14 mouse cellular contexts compared by ENCODE assay signal in the genomic region with DNA sequence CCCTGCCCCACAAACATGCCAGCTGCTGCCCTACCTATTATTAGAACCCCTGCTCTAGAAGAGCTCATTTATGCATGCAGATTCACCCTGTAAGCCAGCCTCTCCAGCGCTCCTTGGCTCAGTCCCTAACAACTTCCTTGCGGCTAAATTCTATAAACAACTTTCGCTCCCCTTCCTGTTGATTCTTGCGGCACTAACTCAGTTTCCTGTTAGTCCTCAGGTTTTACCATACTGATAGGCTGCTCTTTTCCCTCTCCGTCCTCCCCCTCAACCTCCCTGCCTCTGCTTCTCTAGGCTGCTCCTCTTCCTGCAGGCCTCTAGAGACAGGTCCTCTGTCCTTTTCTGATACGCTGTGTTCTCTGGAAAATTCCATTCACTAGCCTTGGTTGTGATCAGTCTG. TPM values are rescaled to one million over a fixed set of nuclear protein-coding genes. Genes with fewer than 3 reads are reported as not detected.
A peak's percentile ranks its signal among the peaks of the same experiment; 100 is the strongest.
DNase-seq lines count a peak whose midpoint lies in the region; ATAC-seq lines count a peak whose summit lies in the region.
"Had no signal": no experiment of that assay in that cellular context is flagged by ENCODE, and none has a peak within 500 bp of the region (broad histone marks: within the 10 kb centered on the region; RNA-seq: fewer than 3 reads in every experiment).

No protein-coding gene starts in this region.

- intact Hi-C loops in heart, postnatal 10 days (cut with DNase I) = loop anchor here (2.0 kb wide), 2 partner anchors 16 to 30 kb away; no protein-coding TSS in a partner anchor

- H3K9me3 ChIP-seq in liver, embryonic 13.5 days (replicated peaks) = no peaks in the 10 kb centered on the region
- H3K9me3 ChIP-seq: G1E had no signal

- H3K9ac ChIP-seq in liver, embryonic 13.5 days = no peak overlapping the region

- H3K4me2 ChIP-seq in liver, embryonic 13.5 days = no peak overlapping the region

- H3K27ac ChIP-seq in liver, embryonic 13.5 days = no peak overlapping the region
- H3K27ac ChIP-seq: left cerebral cortex, adult 2 months had no signal

- H3K36me3 ChIP-seq in liver, embryonic 13.5 days = no peaks in the 10 kb centered on the region
- H3K36me3 ChIP-seq: G1E had no signal

- 28% methylated on average over 6 of the region's 6 CpGs for WGBS in liver, embryonic 13.5 days (ENCODE audit: insufficient replicate concordance)

- H3K27me3 ChIP-seq in liver, embryonic 13.5 days = no peaks in the 10 kb centered on the region

- no peaks in the 10 kb centered on the region for H3K4me1 ChIP-seq in liver, embryonic 13.5 days (replicated peaks)

- no peak overlapping the region for H3K4me3 ChIP-seq in liver, embryonic 13.5 days (replicated peaks)
- H3K4me3 ChIP-seq: left cerebral cortex, adult 2 months; myocyte had no signal

- DNase-seq in adrenal gland, postnatal 14 days = peak; percentile 9
- no peak for DNase-seq in adrenal gland, adult 18-20 months (ENCODE audit: low spot score in 2 of 2)
- peak; percentile 11 for DNase-seq in 416B (ENCODE audit: low read depth)
- peak; percentile 36 to 48 for DNase-seq in heart, postnatal 10 days
- DNase-seq in liver, embryonic 13.5 days = no peak
- DNase-seq in spleen, postnatal 14 days (ENCODE audit: low spot score in 2 of 2) = no peak
- DNase-seq in right cerebral cortex, adult 18-20 months = no peak
- DNase-seq: gastrocnemius, postnatal 36 days; thymus, adult 2 months had no signal

- ATAC-seq in liver, embryonic 13.5 days (ENCODE audit: low read depth) = 0 out of 2 replicates have a peak, but pooled peaks have one; percentile 51
- no peak for ATAC-seq in megakaryocyte progenitor cell, adult 5-6 weeks (replicated peaks; ENCODE audit: poor library complexity)

RNA-seq across cellular contexts. Expression of a gene that starts 26.4 kb away (rescaled TPM):
- total RNA-seq in adrenal gland, postnatal 14 days (2021) = not detected in 2 replicates
- under 1 TPM in 1 of 2 experiments, not detected in 1; 0.38 TPM for total RNA-seq in adrenal gland, adult 18-20 months (2021)
- 100 to 1,000 TPM; 278 to 346 TPM for total RNA-seq in heart, postnatal 10 days (2021)
- 0.09 and 0.14 TPM in 2 replicates for polyA plus RNA-seq in liver, embryonic 13.5 days (2015; fragmentation: Nextera tagmentation; extraction: Ambion mirVana)
- not detected in 2 replicates for total RNA-seq in megakaryocyte progenitor cell, adult 5-6 weeks (2015)
- total RNA-seq in megakaryocyte progenitor cell, adult 5-6 weeks (2017) = not detected in 2 replicates
- total RNA-seq: left cerebral cortex, adult 2 months had no signal
- polyA plus RNA-seq: G1E; spleen, adult 2 months had no signal

RNA-seq across cellular contexts. Expression of a gene that starts 43.2 kb away (rescaled TPM):
- not detected in 2 replicates for total RNA-seq in adrenal gland, postnatal 14 days (2021)
- under 1 TPM in 1 of 2 experiments, not detected in 1; 0.10 TPM for total RNA-seq in adrenal gland, adult 18-20 months (2021)
- total RNA-seq in heart, postnatal 10 days (2021) = 10 to 100 TPM; 20.1 to 22.7 TPM
- not detected in 2 replicates for polyA plus RNA-seq in liver, embryonic 13.5 days (2015; fragmentation: Nextera tagmentation; extraction: Ambion mirVana)
- not detected in 2 replicates for total RNA-seq in megakaryocyte progenitor cell, adult 5-6 weeks (2015)
- total RNA-seq in megakaryocyte progenitor cell, adult 5-6 weeks (2017) = not detected in 2 replicates
- total RNA-seq: left cerebral cortex, adult 2 months had no signal
- polyA plus RNA-seq: G1E; spleen, adult 2 months had no signal

RNA-seq across cellular contexts. Expression of a gene that starts 43.3 kb away (rescaled TPM):
- total RNA-seq in adrenal gland, postnatal 14 days (2021) = 529 and 602 TPM in 2 replicates
- total RNA-seq in adrenal gland, adult 18-20 months (2021) = 100 to 1,000 TPM; 302 to 409 TPM
- 1,000 to 10,000 TPM; 1,040 to 1,065 TPM for total RNA-seq in heart, postnatal 10 days (2021)
- 279 and 307 TPM in 2 replicates for polyA plus RNA-seq in liver, embryonic 13.5 days (2015; fragmentation: Nextera tagmentation; extraction: Ambion mirVana)
- total RNA-seq in megakaryocyte progenitor cell, adult 5-6 weeks (2015) = 127 and 130 TPM in 2 replicates
- 319 and 343 TPM in 2 replicates for total RNA-seq in megakaryocyte progenitor cell, adult 5-6 weeks (2017)

RNA-seq across cellular contexts. Expression of a gene that starts 56.3 kb away (rescaled TPM):
- 0.48 and 0.56 TPM in 2 replicates for total RNA-seq in adrenal gland, postnatal 14 days (2021)
- total RNA-seq in adrenal gland, adult 18-20 months (2021) = under 1 TPM; 0.16 to 0.17 TPM
- under 1 TPM; 0.17 to 0.25 TPM for total RNA-seq in heart, postnatal 10 days (2021)
- not detected in 2 replicates for polyA plus RNA-seq in liver, embryonic 13.5 days (2015; fragmentation: Nextera tagmentation; extraction: Ambion mirVana)
- total RNA-seq in megakaryocyte progenitor cell, adult 5-6 weeks (2015) = 0.05 TPM in 1 of 2 replicates, not detected in the other
- total RNA-seq in megakaryocyte progenitor cell, adult 5-6 weeks (2017) = not detected in 2 replicates
- polyA plus RNA-seq: G1E; myocyte; spleen, adult 2 months had no signal

Comparison
In these comparisons a context has a peak if more than half of its experiments do, and no peak if none do; other contexts are left out.
1. DNase-seq: peak in adrenal gland, postnatal 14 days (single experiment), 416B (single experiment) and heart, postnatal 10 days (2 of 2); none in adrenal gland, adult 18-20 months (0 of 2), liver, embryonic 13.5 days (single experiment), spleen, postnatal 14 days (0 of 2) and right cerebral cortex, adult 18-20 months (single experiment).
2. RNA of a gene that starts 26.4 kb away (total RNA-seq): 278 to 346 TPM in heart, postnatal 10 days; 0.38 TPM in adrenal gland, adult 18-20 months, not detected in adrenal gland, postnatal 14 days and not detected in megakaryocyte progenitor cell, adult 5-6 weeks; every median in the first group is over 100 times any median in the second.
3. RNA of a gene that starts 43.2 kb away (total RNA-seq): 20.1 to 22.7 TPM in heart, postnatal 10 days; 0.10 TPM in adrenal gland, adult 18-20 months, not detected in adrenal gland, postnatal 14 days and not detected in megakaryocyte progenitor cell, adult 5-6 weeks; every median in the first group is over 10 times any median in the second.